Mouse (Mus musculus) midbrain, embryonic 11.5 days (tissue): ENCODE data around the gene Arnt2. TPM values are rescaled to one million over a fixed set of nuclear protein-coding genes. Genes with fewer than 3 reads are reported as not detected.

Experiments used
- ATAC-seq: fragments of 200-750 bp; cut with Nextera tagmentation; 2 replicates; pipeline ENCODE4 v1.8.0; 2017; ENCODE audit warnings: moderate TSS enrichment, moderate library complexity; ENCODE audit not compliant: low FRiP score
- DNase-seq: peaks from one replicate; pipeline ENCODE4 v3.0.0; 2015; ENCODE audit warnings: low spot score; ENCODE audit errors: missing footprints
- H3K27ac ChIP-seq: fragments of 300-500 bp; sonication (generic); 2 replicates; pipeline ENCODE4 v1.5.1; 2014; ENCODE audit warnings: low read depth, low read length
- H3K27me3 ChIP-seq: fragments of 300-500 bp; sonication (generic); 2 replicates; pipeline ENCODE4 v1.6.1; 2014; ENCODE audit warnings: mild to moderate bottlenecking, low read length, moderate library complexity, mixed read lengths; ENCODE audit not compliant: control insufficient read depth, insufficient read depth
- H3K36me3 ChIP-seq: fragments of 300-500 bp; sonication (generic); 2 replicates; pipeline ENCODE4 v1.6.1; 2014; ENCODE audit warnings: mild to moderate bottlenecking, low read length, moderate library complexity, mixed read lengths; ENCODE audit not compliant: control insufficient read depth, insufficient read depth
- H3K4me1 ChIP-seq: fragments of 300-500 bp; sonication (generic); 2 replicates; pipeline ENCODE4 v1.6.1; 2014; ENCODE audit warnings: low read length; ENCODE audit not compliant: control insufficient read depth, insufficient read depth
- H3K4me2 ChIP-seq: fragments of 300-500 bp; sonication (generic); 2 replicates; pipeline ENCODE4 v1.6.1; 2014; ENCODE audit warnings: mild to moderate bottlenecking, moderate library complexity
- H3K4me3 ChIP-seq: fragments of 300-500 bp; sonication (generic); 2 replicates; pipeline ENCODE4 v1.5.1; 2014; ENCODE audit warnings: low read depth, low read length
- H3K9ac ChIP-seq: fragments of 300-500 bp; sonication (generic); 2 replicates; pipeline ENCODE4 v1.6.1; 2014; ENCODE audit warnings: low read length
- H3K9me3 ChIP-seq: fragments of 300-500 bp; sonication (generic); 2 replicates; pipeline ENCODE4 v1.6.1; 2016; ENCODE audit warnings: low read length; ENCODE audit not compliant: control insufficient read depth
- WGBS: fragments of 180-500 bp; shearing (Covaris S2); extraction: QIAGEN DNeasy Blood & Tissue Kit; methylation state at CpG from one replicate; pipeline ENCODE4 v1.1.7; 2014; 5-methylcytosine and 5-hydroxymethylcytosine counted together
- polyA plus RNA-seq: library from polyadenylated mRNA; unstranded; fragments of >200 nt; fragmentation: Nextera tagmentation; extraction: Ambion mirVana; gene quantifications from 2 replicates; pipeline ENCODE4 v1.2.1, GENCODE M21; 2014

The Arnt2 gene
- polyA plus RNA-seq, 1 experiment from 2014 or later, result 36.4 TPM

- H3K4me1 ChIP-seq, result peaks cover 6% of the 10 kb centered on the region; the same call in 1 of the 2 replicates
- ATAC-seq (no peak), DNase-seq (no peak)
- no peak overlapping the region for H3K27ac ChIP-seq
- no peak overlapping the region for H3K4me2 ChIP-seq
- H3K27me3 ChIP-seq, result no peaks in the 10 kb centered on the region
- H3K9me3 ChIP-seq, result no peaks in the 10 kb centered on the region
- H3K36me3 ChIP-seq, result 0 out of 2 replicates have a peak, but pooled peaks cover 7% of the 10 kb centered on the region
- no peak overlapping the region for H3K4me3 ChIP-seq
- no peak overlapping the region for H3K9ac ChIP-seq
- WGBS, result 75% methylated on average over 10 of the region's 10 CpGs
Measured at GRCm38 (mm10) chr7:84361086-84361684, 48.8 kb downstream of the Arnt2 start.

DNA sequence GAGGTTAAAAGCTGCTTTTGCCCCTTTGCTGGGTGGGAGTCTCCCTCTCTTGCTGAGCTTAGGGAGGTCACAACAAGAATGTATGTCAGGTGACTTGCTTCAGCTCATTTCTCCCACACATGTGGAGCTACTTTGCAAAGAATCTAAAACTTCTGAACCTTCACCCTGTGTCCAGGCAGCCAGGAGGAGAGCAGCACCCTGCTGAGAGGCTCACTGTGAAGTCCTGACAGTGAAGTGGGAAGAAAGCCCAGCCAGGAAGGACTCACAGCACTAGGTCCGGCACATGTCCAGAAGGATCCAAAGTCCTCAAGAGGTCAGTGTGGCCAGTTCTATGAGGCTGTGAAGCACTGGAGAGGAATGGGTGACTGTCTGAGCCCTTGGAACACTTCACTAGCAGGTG lies 51.5 kb downstream of the Arnt2 start:
- Histone ChIP-seq H3K9ac (no peak overlapping the region), H3K4me1 (no peaks in the 10 kb centered on the region; the same call in 1 of the 2 replicates), H3K27me3 (no peaks in the 10 kb centered on the region), H3K4me3 (no peak overlapping the region), H3K36me3 (0 out of 2 replicates have a peak, but pooled peaks cover 7% of the 10 kb centered on the region), H3K27ac (no peak overlapping the region), H3K9me3 (no peaks in the 10 kb centered on the region), H3K4me2 (no peak overlapping the region)
- WGBS, result 63% methylated on average over 1 of the region's 1 CpGs
- no peak for DNase-seq
- ATAC-seq, result no peak

GRCm38 (mm10) chr7:84355619-84356570 lies 54.1 kb downstream of the Arnt2 start:
- Histone ChIP-seq H3K4me3 (no peak overlapping the region), H3K27me3 (no peaks in the 10 kb centered on the region), H3K4me1 (no peaks in the 10 kb centered on the region), H3K9me3 (no peaks in the 10 kb centered on the region), H3K9ac (no peak overlapping the region), H3K4me2 (no peak overlapping the region), H3K36me3 (0 out of 2 replicates have a peak, but pooled peaks cover 7% of the 10 kb centered on the region), H3K27ac (no peak overlapping the region)
- WGBS, result 74% methylated on average over 10 of the region's 10 CpGs
- ATAC-seq (peak; percentile 49), DNase-seq (peak; percentile 88)

- WGBS, result 89% methylated on average over 2 of the region's 2 CpGs
- H3K4me3 ChIP-seq, result no peak overlapping the region
- no peaks in the 10 kb centered on the region for H3K9me3 ChIP-seq
- no peaks in the 10 kb centered on the region for H3K4me1 ChIP-seq
- H3K27me3 ChIP-seq, result no peaks in the 10 kb centered on the region
- H3K9ac ChIP-seq, result no peak overlapping the region
- H3K4me2 ChIP-seq, result no peak overlapping the region
- DNase-seq (no peak), ATAC-seq (no peak)
- H3K27ac ChIP-seq, result no peak overlapping the region
- H3K36me3 ChIP-seq, result 0 out of 2 replicates have a peak, but pooled peaks cover 7% of the 10 kb centered on the region
Measured at GRCm38 (mm10) chr7:84354890-84355289, 55.1 kb downstream of the Arnt2 start.

- peaks cover 5% of the 10 kb centered on the region for H3K36me3 ChIP-seq
- no peaks in the 10 kb centered on the region for H3K4me1 ChIP-seq
- ATAC-seq (no peak), DNase-seq (no peak)
- no peak overlapping the region for H3K27ac ChIP-seq
- H3K4me2 ChIP-seq, result no peak overlapping the region
- no peak overlapping the region for H3K4me3 ChIP-seq
- no peak overlapping the region for H3K9ac ChIP-seq
- no peaks in the 10 kb centered on the region for H3K27me3 ChIP-seq
- H3K9me3 ChIP-seq, result no peaks in the 10 kb centered on the region
Measured at GRCm38 (mm10) chr7:84350529-84350928, 59.4 kb downstream of the Arnt2 start.

GRCm38 (mm10) chr7:84349976-84350375 lies 60.0 kb downstream of the Arnt2 start:
- H3K27me3 ChIP-seq, result no peaks in the 10 kb centered on the region
- WGBS, result 91% methylated on average over 2 of the region's 2 CpGs
- no peak overlapping the region for H3K9ac ChIP-seq
- peaks cover 7% of the 10 kb centered on the region for H3K36me3 ChIP-seq
- H3K4me2 ChIP-seq, result no peak overlapping the region
- no peak for DNase-seq
- no peak overlapping the region for H3K27ac ChIP-seq
- H3K4me1 ChIP-seq, result no peaks in the 10 kb centered on the region
- H3K4me3 ChIP-seq, result no peak overlapping the region
- ATAC-seq, result no peak
- no peaks in the 10 kb centered on the region for H3K9me3 ChIP-seq

GRCm38 (mm10) chr7:84348145-84348911 lies 61.6 kb downstream of the Arnt2 start:
- Histone ChIP-seq H3K27ac (no peak overlapping the region), H3K9me3 (peaks cover 7% of the 10 kb centered on the region; the same call in 1 of the 2 replicates), H3K4me3 (no peak overlapping the region), H3K27me3 (no peaks in the 10 kb centered on the region), H3K4me2 (no peak overlapping the region), H3K9ac (no peak overlapping the region), H3K4me1 (no peaks in the 10 kb centered on the region), H3K36me3 (peaks cover 22% of the 10 kb centered on the region)
- no peak for DNase-seq
- ATAC-seq, result no peak
- 94% methylated on average over 9 of the region's 9 CpGs for WGBS

DNA sequence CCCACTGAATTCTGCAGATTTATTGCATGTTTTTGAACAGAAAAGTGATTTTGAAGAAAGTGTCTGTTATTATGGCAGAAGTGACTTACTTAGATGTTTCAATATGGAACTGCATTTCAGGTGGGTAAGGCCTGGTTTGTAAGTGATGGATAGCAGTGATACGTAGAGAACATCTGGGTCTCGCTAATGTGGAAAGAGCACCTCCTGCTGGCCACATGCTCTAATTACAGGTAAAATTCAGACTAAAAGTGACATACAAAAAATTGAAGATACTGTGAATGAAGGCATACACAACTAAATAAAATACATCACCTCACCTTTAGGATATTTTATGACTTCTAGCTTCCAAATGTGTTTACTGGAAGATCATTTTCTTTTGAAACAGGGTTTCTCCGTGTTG lies 66.8 kb downstream of the Arnt2 start:
- ATAC-seq (no peak), DNase-seq (no peak)
- WGBS, result 92% methylated on average over 3 of the region's 3 CpGs
- Histone ChIP-seq H3K27ac (no peak overlapping the region), H3K27me3 (no peaks in the 10 kb centered on the region), H3K9ac (no peak overlapping the region), H3K9me3 (peaks cover 7% of the 10 kb centered on the region; the same call in 1 of the 2 replicates), H3K4me3 (no peak overlapping the region), H3K4me1 (no peaks in the 10 kb centered on the region), H3K36me3 (peaks cover 28% of the 10 kb centered on the region), H3K4me2 (no peak overlapping the region)
